Mouse (Mus musculus) lung, embryonic 16.5 days (tissue): ENCODE results near the gene Itsn1. TPM values are rescaled to one million over a fixed set of nuclear protein-coding genes. Genes with fewer than 3 reads are reported as not detected.

Source experiments
- ATAC-seq: fragments of 200-750 bp; cut with Nextera tagmentation; 2 replicates; pipeline ENCODE4 v1.8.0; 2017; ENCODE audit warnings: low read depth, mild to moderate bottlenecking, moderate library complexity
- H3K27ac ChIP-seq: fragments of 300-500 bp; sonication (generic); 2 replicates; pipeline ENCODE4 v1.5.1; 2014; ENCODE audit warnings: mild to moderate bottlenecking, control low read depth, low read length
- H3K27me3 ChIP-seq: fragments of 300-500 bp; sonication (generic); 2 replicates; pipeline ENCODE4 v1.6.1; 2014; ENCODE audit warnings: low read depth, low read length, mixed read lengths; ENCODE audit not compliant: control insufficient read depth, insufficient read depth
- H3K36me3 ChIP-seq: fragments of 300-500 bp; sonication (generic); 2 replicates; pipeline ENCODE4 v1.6.1; 2014; ENCODE audit warnings: low read length; ENCODE audit not compliant: control insufficient read depth, insufficient read depth
- H3K4me1 ChIP-seq: fragments of 300-500 bp; sonication (generic); replicated peaks from 2 replicates; pipeline ENCODE4 v1.6.1; 2014; ENCODE audit warnings: low read length, mixed read lengths; ENCODE audit not compliant: control insufficient read depth, insufficient read depth
- H3K4me2 ChIP-seq: fragments of 300-500 bp; sonication (generic); 2 replicates; pipeline ENCODE4 v1.6.1; 2014; ENCODE audit warnings: low read depth, low read length, control low read depth
- H3K4me3 ChIP-seq: fragments of 300-500 bp; sonication (generic); 2 replicates; pipeline ENCODE4 v1.5.1; 2014; ENCODE audit warnings: mild to moderate bottlenecking, low read length, control low read depth
- H3K9ac ChIP-seq: fragments of 300-500 bp; sonication (generic); 2 replicates; pipeline ENCODE4 v1.6.1; 2014; ENCODE audit warnings: low read length, control low read depth
- H3K9me3 ChIP-seq: fragments of 300-500 bp; sonication (generic); 2 replicates; pipeline ENCODE4 v1.6.1; 2016; ENCODE audit warnings: low read length; ENCODE audit not compliant: control insufficient read depth
- WGBS: fragments of 180-500 bp; shearing (Covaris S2); extraction: QIAGEN DNeasy Blood & Tissue Kit; methylation state at CpG from one replicate; pipeline ENCODE4 v1.1.7; 2014; 5-methylcytosine and 5-hydroxymethylcytosine counted together
- polyA plus RNA-seq: library from polyadenylated mRNA; unstranded; fragments of >200 nt; fragmentation: Nextera tagmentation; extraction: Ambion mirVana; gene quantifications from 2 replicates; pipeline ENCODE4 v1.2.1, GENCODE M21; 2015

Itsn1 gene
- polyA plus RNA-seq, 1 experiment from 2014 or later = 17.8 TPM

DNA sequence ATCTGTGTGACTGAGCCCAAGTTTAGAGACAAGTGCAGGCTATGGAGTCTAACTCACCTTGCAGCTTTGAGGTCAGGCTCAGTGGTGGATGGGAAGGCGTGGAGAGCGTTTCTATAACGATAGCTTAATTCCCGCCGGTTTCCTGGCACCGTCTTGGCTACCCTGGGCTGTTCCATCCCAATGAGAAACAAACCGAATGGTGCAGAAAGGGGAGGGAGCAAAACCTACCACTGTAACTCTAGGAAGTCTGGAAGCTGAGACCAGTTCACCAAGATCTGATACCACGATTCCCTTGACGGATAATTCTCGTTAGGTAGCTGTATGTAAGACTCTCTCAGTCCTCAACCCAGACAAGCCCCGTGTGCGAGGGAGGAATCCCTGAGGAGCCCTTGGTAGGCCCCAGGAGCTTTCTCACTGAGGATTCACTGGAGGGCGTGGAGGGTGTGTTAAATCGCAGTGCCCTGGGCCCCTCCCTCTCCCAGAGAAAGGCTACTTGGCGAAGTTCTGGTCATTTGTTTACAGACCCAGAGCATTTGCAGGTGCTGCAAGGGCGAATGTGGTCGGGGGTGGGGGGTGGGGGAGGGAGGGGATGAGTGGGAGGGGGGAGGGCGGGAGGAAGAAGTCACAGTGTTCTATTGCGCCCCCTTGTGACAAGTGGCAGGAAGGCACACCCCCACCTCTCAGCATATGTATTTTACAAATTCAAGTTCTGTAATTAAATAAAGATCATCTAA is 156.5 kb downstream of the Itsn1 start:
- no peaks in the 10 kb centered on the region for H3K9me3 ChIP-seq
- no peaks in the 10 kb centered on the region for H3K27me3 ChIP-seq
- peaks cover 10% of the 10 kb centered on the region for H3K4me1 ChIP-seq
- WGBS = 8% methylated on average over 19 of the region's 19 CpGs
- H3K4me3 ChIP-seq = peak overlapping the region; percentile 3; the same call in 1 of the 2 replicates
- H3K27ac ChIP-seq = no peak overlapping the region; the same call in 1 of the 2 replicates
- peak overlapping the region; percentile 38 for H3K4me2 ChIP-seq
- H3K36me3 ChIP-seq = no peaks in the 10 kb centered on the region
- no peak overlapping the region for H3K9ac ChIP-seq
- ATAC-seq = peak; percentile 40; the same call in 1 of the 2 replicates

GRCm38 (mm10) chr16:91888368-91888767 is 159.3 kb downstream of the Itsn1 start:
- Histone ChIP-seq H3K27ac (no peak overlapping the region), H3K4me1 (peaks cover 10% of the 10 kb centered on the region), H3K9me3 (no peaks in the 10 kb centered on the region), H3K36me3 (no peaks in the 10 kb centered on the region), H3K4me3 (no peak overlapping the region), H3K27me3 (no peaks in the 10 kb centered on the region), H3K4me2 (no peak overlapping the region), H3K9ac (no peak overlapping the region)
- 74% methylated on average over 3 of the region's 3 CpGs for WGBS
- no peak for ATAC-seq

DNA sequence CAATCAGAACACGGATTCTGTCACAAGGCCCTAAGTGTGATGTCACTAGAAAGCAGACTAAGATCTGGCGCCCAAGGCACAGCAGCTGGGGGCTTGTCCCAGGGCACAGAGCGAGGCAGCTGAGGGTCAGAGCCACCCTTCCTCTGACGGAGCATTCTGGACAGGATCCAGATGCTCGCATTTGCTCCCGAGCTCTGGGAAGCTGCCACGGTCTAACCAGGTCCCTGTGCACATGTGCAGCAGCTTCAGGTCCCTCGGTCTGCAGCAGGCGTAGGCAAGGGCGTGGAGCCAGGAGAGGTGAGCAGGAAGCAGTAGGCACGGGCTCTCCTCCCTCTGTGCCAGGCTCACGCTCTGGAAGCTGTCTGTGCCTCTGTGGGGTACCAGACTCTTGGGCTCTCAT is 160.8 kb downstream of the Itsn1 start:
- no peaks in the 10 kb centered on the region for H3K9me3 ChIP-seq
- peaks cover 10% of the 10 kb centered on the region for H3K4me1 ChIP-seq
- no peak overlapping the region for H3K27ac ChIP-seq
- no peaks in the 10 kb centered on the region for H3K27me3 ChIP-seq
- 0 out of 2 replicates have a peak overlapping the region, but pooled peaks have one; percentile 22 for H3K9ac ChIP-seq
- 40% methylated on average over 12 of the region's 12 CpGs for WGBS
- no peaks in the 10 kb centered on the region for H3K36me3 ChIP-seq
- ATAC-seq = peak; percentile 29; the same call in 1 of the 2 replicates
- 0 out of 2 replicates have a peak overlapping the region, but pooled peaks have one; percentile 4 for H3K4me2 ChIP-seq
- no peak overlapping the region for H3K4me3 ChIP-seq

GRCm38 (mm10) chr16:91891218-91891617 is 162.1 kb downstream of the Itsn1 start:
- Histone ChIP-seq H3K36me3 (no peaks in the 10 kb centered on the region), H3K27ac (no peak overlapping the region), H3K9ac (no peak overlapping the region), H3K4me1 (peaks cover 6% of the 10 kb centered on the region), H3K4me3 (no peak overlapping the region), H3K9me3 (no peaks in the 10 kb centered on the region), H3K4me2 (no peak overlapping the region), H3K27me3 (no peaks in the 10 kb centered on the region)
- WGBS = 74% methylated on average over 11 of the region's 11 CpGs
- no peak for ATAC-seq

DNA sequence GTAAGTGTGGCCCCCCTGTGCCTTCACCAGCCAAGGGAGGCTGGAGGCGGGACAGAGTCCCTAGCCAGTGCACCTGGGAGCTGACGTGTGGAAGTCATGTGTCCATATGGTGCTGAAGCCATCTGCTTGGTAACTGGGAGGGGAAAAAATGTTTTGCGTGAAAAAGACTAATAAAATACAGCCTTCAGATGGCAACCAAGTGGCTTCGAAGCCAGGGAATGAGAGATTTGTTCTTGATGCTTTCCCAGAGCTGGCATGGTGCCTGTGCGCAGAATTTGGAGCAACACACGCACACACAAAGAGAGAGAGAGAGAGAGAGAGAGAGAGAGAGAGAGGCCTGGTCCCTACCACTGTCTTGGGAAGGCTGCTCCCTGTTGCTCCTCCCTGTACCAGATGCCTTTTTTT is 167.3 kb downstream of the Itsn1 start:
- ATAC-seq = no peak

DNA sequence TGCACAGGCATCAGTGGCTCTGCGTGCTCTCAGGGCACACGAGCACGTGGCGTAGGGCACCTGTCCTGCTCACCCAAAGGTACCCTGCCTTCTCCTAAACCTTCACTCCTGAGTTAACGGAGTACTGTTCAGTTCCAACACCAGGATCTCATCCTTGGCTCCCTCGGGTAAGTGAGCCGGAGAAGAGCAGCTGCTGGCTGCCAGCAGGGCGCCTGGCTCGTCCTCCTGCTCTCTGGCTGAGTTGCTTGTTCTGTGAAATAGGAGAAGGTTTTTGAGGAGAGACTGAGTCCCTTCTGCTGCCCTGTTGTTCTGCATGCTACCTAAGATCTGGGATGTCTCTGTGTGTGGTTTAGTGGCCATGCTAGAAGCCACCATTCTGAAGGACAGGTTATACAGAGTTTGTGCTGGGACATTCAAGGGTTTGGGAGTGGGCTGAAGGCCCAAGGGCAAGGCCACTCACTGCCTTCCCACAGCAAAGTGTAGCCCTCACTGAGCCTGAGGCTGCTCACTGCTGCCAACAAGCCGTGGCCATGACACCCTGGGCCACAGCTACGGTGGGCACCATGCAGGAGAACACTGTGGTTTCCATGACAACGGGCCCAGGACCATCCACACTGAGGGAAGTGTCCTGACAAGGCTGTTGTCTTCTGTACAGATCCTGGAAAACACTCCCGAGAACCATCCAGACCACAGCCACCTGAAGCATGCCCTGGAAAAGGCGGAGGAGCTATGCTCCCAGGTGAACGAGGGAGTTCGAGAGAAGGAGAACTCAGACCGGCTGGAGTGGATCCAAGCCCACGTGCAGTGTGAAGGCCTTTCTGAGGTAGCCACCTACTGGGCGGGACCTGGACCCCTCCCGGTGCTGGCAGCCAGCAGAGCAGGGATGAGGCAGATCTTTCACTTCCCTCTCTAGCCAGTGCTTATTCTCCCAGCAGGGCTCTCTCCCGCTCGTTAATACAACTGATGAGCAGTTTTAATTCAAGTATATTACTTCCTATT is 170.1 kb downstream of the Itsn1 start:
- WGBS = 47% methylated on average over 22 of the region's 22 CpGs
- H3K9me3 ChIP-seq = no peaks in the 10 kb centered on the region
- no peak overlapping the region for H3K4me2 ChIP-seq
- ATAC-seq = peak; percentile 45; the same call in 1 of the 2 replicates
- no peaks in the 10 kb centered on the region for H3K27me3 ChIP-seq
- H3K27ac ChIP-seq = no peak overlapping the region
- H3K4me3 ChIP-seq = no peak overlapping the region
- no peak overlapping the region for H3K9ac ChIP-seq
- H3K4me1 ChIP-seq = no peaks in the 10 kb centered on the region
- H3K36me3 ChIP-seq = no peaks in the 10 kb centered on the region

More for the DNA sequence above, 167.3 kb downstream of the Itsn1 start:
- no peaks in the 10 kb centered on the region for H3K9me3 ChIP-seq
- no peak overlapping the region for H3K27ac ChIP-seq
- no peak overlapping the region for H3K9ac ChIP-seq
- no peaks in the 10 kb centered on the region for H3K4me1 ChIP-seq
- H3K27me3 ChIP-seq = no peaks in the 10 kb centered on the region
- no peak overlapping the region for H3K4me3 ChIP-seq
- no peaks in the 10 kb centered on the region for H3K36me3 ChIP-seq
- H3K4me2 ChIP-seq = no peak overlapping the region
- WGBS = 69% methylated on average over 6 of the region's 6 CpGs

DNA sequence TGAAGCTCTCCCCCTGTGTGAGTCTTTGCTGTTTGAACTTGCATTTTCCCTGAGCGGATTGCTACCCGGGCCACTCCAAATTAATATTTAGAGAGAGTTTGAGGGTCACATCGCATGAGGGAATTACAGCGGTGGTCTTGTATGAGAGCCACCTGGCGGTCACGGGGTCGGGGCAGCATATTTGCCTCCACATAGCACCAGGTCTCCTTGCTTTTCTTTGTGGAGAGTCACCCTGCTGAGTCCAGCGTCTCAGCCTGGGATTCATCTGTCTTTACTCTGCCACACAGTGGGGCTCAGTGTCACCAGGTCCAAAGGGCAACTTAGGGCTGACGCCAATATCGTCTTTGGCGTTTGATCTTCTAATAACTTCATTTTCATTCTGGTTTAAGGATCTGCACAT is 171.2 kb downstream of the Itsn1 start:
- no peak overlapping the region for H3K4me3 ChIP-seq
- H3K36me3 ChIP-seq = no peaks in the 10 kb centered on the region
- H3K4me1 ChIP-seq = no peaks in the 10 kb centered on the region
- no peak for ATAC-seq
- 28% methylated on average over 11 of the region's 11 CpGs for WGBS
- H3K9ac ChIP-seq = no peak overlapping the region
- no peaks in the 10 kb centered on the region for H3K9me3 ChIP-seq
- H3K27ac ChIP-seq = no peak overlapping the region
- H3K4me2 ChIP-seq = no peak overlapping the region
- H3K27me3 ChIP-seq = no peaks in the 10 kb centered on the region

GRCm38 (mm10) chr16:91903801-91904506 is 174.9 kb downstream of the Itsn1 start:
- Histone ChIP-seq H3K36me3 (no peaks in the 10 kb centered on the region), H3K4me3 (no peak overlapping the region), H3K9ac (no peak overlapping the region), H3K4me1 (no peaks in the 10 kb centered on the region), H3K27ac (no peak overlapping the region), H3K4me2 (no peak overlapping the region), H3K27me3 (no peaks in the 10 kb centered on the region), H3K9me3 (no peaks in the 10 kb centered on the region)
- no peak for ATAC-seq
- WGBS = 86% methylated on average over 13 of the region's 13 CpGs
